Mouse (Mus musculus) neural tube, embryonic 11.5 days (tissue): ENCODE data around the gene Clstn1. TPM values are rescaled to one million over a fixed set of nuclear protein-coding genes. Genes with fewer than 3 reads are reported as not detected.

Experiments
- ATAC-seq: fragments of 200-750 bp; cut with Nextera tagmentation; 2 replicates; pipeline ENCODE4 v1.8.0; 2017; ENCODE audit warnings: moderate number of reproducible peaks, mild to moderate bottlenecking, moderate TSS enrichment, moderate library complexity; ENCODE audit not compliant: insufficient read depth, low FRiP score, low TSS enrichment
- DNase-seq: peaks from one replicate; pipeline ENCODE4 v3.0.0-alpha.2; 2015; ENCODE audit warnings: low spot score
- H3K27ac ChIP-seq: fragments of 300-500 bp; sonication (generic); 2 replicates; pipeline ENCODE4 v1.5.1; 2014; ENCODE audit warnings: low read depth, mild to moderate bottlenecking, low read length
- H3K27me3 ChIP-seq: fragments of 300-500 bp; sonication (generic); 2 replicates; pipeline ENCODE4 v1.6.1; 2014; ENCODE audit warnings: mild to moderate bottlenecking, low read length, mixed read lengths; ENCODE audit not compliant: control insufficient read depth, insufficient read depth
- H3K36me3 ChIP-seq: fragments of 300-500 bp; sonication (generic); 2 replicates; pipeline ENCODE4 v1.6.1; 2014; ENCODE audit warnings: mild to moderate bottlenecking, low read length, moderate library complexity, mixed read lengths; ENCODE audit not compliant: control insufficient read depth, insufficient read depth
- H3K4me1 ChIP-seq: fragments of 300-500 bp; sonication (generic); 2 replicates; pipeline ENCODE4 v1.6.1; 2014; ENCODE audit warnings: low read length, mixed read lengths; ENCODE audit not compliant: control insufficient read depth, insufficient read depth
- H3K4me2 ChIP-seq: fragments of 300-500 bp; sonication (generic); 2 replicates; pipeline ENCODE4 v1.6.1; 2014; ENCODE audit warnings: low read depth, mild to moderate bottlenecking, moderate library complexity
- H3K4me3 ChIP-seq: fragments of 300-500 bp; sonication (generic); 2 replicates; pipeline ENCODE4 v1.5.1; 2014; ENCODE audit warnings: low read depth, low read length
- H3K9ac ChIP-seq: fragments of 300-500 bp; sonication (generic); 2 replicates; pipeline ENCODE4 v1.6.1; 2014; ENCODE audit warnings: mild to moderate bottlenecking, low read length
- H3K9me3 ChIP-seq: fragments of 300-500 bp; sonication (generic); 2 replicates; pipeline ENCODE4 v1.6.1; 2016; ENCODE audit warnings: low read length; ENCODE audit not compliant: control insufficient read depth
- WGBS: fragments of 180-500 bp; shearing (Covaris S2); extraction: QIAGEN DNeasy Blood & Tissue Kit; methylation state at CpG from one replicate; pipeline ENCODE4 v1.1.7; 2014; 5-methylcytosine and 5-hydroxymethylcytosine counted together
- polyA plus RNA-seq: library from polyadenylated mRNA; unstranded; fragments of >200 nt; fragmentation: Nextera tagmentation; extraction: Ambion mirVana; gene quantifications from 2 replicates; pipeline ENCODE4 v1.2.1, GENCODE M21; 2014

Gene Clstn1
- polyA plus RNA-seq, 1 experiment from 2014 or later: 59.9 TPM

- no peak overlapping the region for H3K4me3 ChIP-seq
- ATAC-seq: no peak
- WGBS: 76% methylated on average over 10 of the region's 10 CpGs
- no peaks in the 10 kb centered on the region for H3K9me3 ChIP-seq
- peak; percentile 40 for DNase-seq
- H3K4me2 ChIP-seq: no peak overlapping the region
- H3K27me3 ChIP-seq: no peaks in the 10 kb centered on the region
- no peak overlapping the region for H3K9ac ChIP-seq
- H3K4me1 ChIP-seq: no peaks in the 10 kb centered on the region
- H3K27ac ChIP-seq: no peak overlapping the region
- H3K36me3 ChIP-seq: peaks cover 2% of the 10 kb centered on the region
These were observed 42.1 kb downstream of the Clstn1 start for GRCm38 (mm10) chr4:149628372-149628771.

GRCm38 (mm10) chr4:149628810-149629209, 42.5 kb downstream of the Clstn1 start:
- no peak overlapping the region for H3K4me2 ChIP-seq
- DNase-seq: no peak

GRCm38 (mm10) chr4:149632670-149633307, 46.5 kb downstream of the Clstn1 start:
- H3K36me3 ChIP-seq: peaks cover 9% of the 10 kb centered on the region

More at GRCm38 (mm10) chr4:149628810-149629209, 42.5 kb downstream of the Clstn1 start:
- no peak overlapping the region for H3K27ac ChIP-seq
- H3K36me3 ChIP-seq: peaks cover 2% of the 10 kb centered on the region
- no peaks in the 10 kb centered on the region for H3K4me1 ChIP-seq
- H3K27me3 ChIP-seq: no peaks in the 10 kb centered on the region
- 91% methylated on average over 9 of the region's 9 CpGs for WGBS
- H3K4me3 ChIP-seq: no peak overlapping the region
- no peak for ATAC-seq
- H3K9me3 ChIP-seq: no peaks in the 10 kb centered on the region
- H3K9ac ChIP-seq: no peak overlapping the region

GRCm38 (mm10) chr4:149634157-149634556, 47.9 kb downstream of the Clstn1 start:
- no peaks in the 10 kb centered on the region for H3K4me1 ChIP-seq
- DNase-seq (no peak), ATAC-seq (no peak)
- no peaks in the 10 kb centered on the region for H3K27me3 ChIP-seq
- H3K9me3 ChIP-seq: no peaks in the 10 kb centered on the region
- WGBS: 82% methylated on average over 1 of the region's 1 CpGs
- H3K4me3 ChIP-seq: no peak overlapping the region
- H3K36me3 ChIP-seq: peaks cover 9% of the 10 kb centered on the region
- H3K4me2 ChIP-seq: no peak overlapping the region
- no peak overlapping the region for H3K9ac ChIP-seq
- H3K27ac ChIP-seq: no peak overlapping the region

More at GRCm38 (mm10) chr4:149632670-149633307, 46.5 kb downstream of the Clstn1 start:
- H3K27ac ChIP-seq: no peak overlapping the region
- WGBS: 93% methylated on average over 9 of the region's 9 CpGs
- no peaks in the 10 kb centered on the region for H3K4me1 ChIP-seq
- H3K4me3 ChIP-seq: no peak overlapping the region
- H3K27me3 ChIP-seq: no peaks in the 10 kb centered on the region
- H3K9ac ChIP-seq: no peak overlapping the region
- H3K9me3 ChIP-seq: no peaks in the 10 kb centered on the region
- DNase-seq: no peak
- ATAC-seq: no peak
- H3K4me2 ChIP-seq: no peak overlapping the region

- ATAC-seq: no peak
- H3K4me3 ChIP-seq: no peak overlapping the region
- H3K36me3 ChIP-seq: peaks cover 9% of the 10 kb centered on the region
- H3K27me3 ChIP-seq: no peaks in the 10 kb centered on the region
- DNase-seq: no peak
- 92% methylated on average over 11 of the region's 11 CpGs for WGBS
- H3K4me1 ChIP-seq: no peaks in the 10 kb centered on the region
- no peak overlapping the region for H3K4me2 ChIP-seq
- H3K27ac ChIP-seq: no peak overlapping the region
- H3K9me3 ChIP-seq: no peaks in the 10 kb centered on the region
- no peak overlapping the region for H3K9ac ChIP-seq
These were observed 48.7 kb downstream of the Clstn1 start for GRCm38 (mm10) chr4:149634966-149635365.

- Histone ChIP-seq H3K4me3 (no peak overlapping the region), H3K4me1 (no peaks in the 10 kb centered on the region), H3K27me3 (no peaks in the 10 kb centered on the region), H3K36me3 (peaks cover 10% of the 10 kb centered on the region), H3K27ac (no peak overlapping the region), H3K9ac (no peak overlapping the region), H3K9me3 (no peaks in the 10 kb centered on the region), H3K4me2 (no peak overlapping the region)
- 93% methylated on average over 8 of the region's 8 CpGs for WGBS
- ATAC-seq (no peak), DNase-seq (no peak)
These were observed 49.7 kb downstream of the Clstn1 start for GRCm38 (mm10) chr4:149635915-149636415.

- Histone ChIP-seq H3K36me3 (peaks cover 10% of the 10 kb centered on the region), H3K27me3 (no peaks in the 10 kb centered on the region), H3K4me1 (no peaks in the 10 kb centered on the region), H3K27ac (no peak overlapping the region), H3K9ac (no peak overlapping the region), H3K4me3 (no peak overlapping the region), H3K9me3 (no peaks in the 10 kb centered on the region), H3K4me2 (no peak overlapping the region)
- ATAC-seq: no peak
- no peak for DNase-seq
- WGBS: 93% methylated on average over 7 of the region's 7 CpGs
These were observed 51.7 kb downstream of the Clstn1 start for GRCm38 (mm10) chr4:149637942-149638341.

- Histone ChIP-seq H3K4me3 (no peak overlapping the region), H3K27ac (no peak overlapping the region), H3K4me2 (no peak overlapping the region), H3K9me3 (no peaks in the 10 kb centered on the region), H3K9ac (no peak overlapping the region), H3K36me3 (peaks cover 5% of the 10 kb centered on the region), H3K4me1 (no peaks in the 10 kb centered on the region), H3K27me3 (no peaks in the 10 kb centered on the region)
- DNase-seq (no peak), ATAC-seq (no peak)
- 80% methylated on average over 9 of the region's 9 CpGs for WGBS
These were observed 54.6 kb downstream of the Clstn1 start for GRCm38 (mm10) chr4:149640831-149641230.

GRCm38 (mm10) chr4:149641400-149641799, 55.1 kb downstream of the Clstn1 start:
- ATAC-seq (no peak), DNase-seq (no peak)
- WGBS: 55% methylated on average over 8 of the region's 8 CpGs
- Histone ChIP-seq H3K4me2 (no peak overlapping the region), H3K9ac (no peak overlapping the region), H3K9me3 (no peaks in the 10 kb centered on the region), H3K4me1 (no peaks in the 10 kb centered on the region), H3K4me3 (no peak overlapping the region), H3K27ac (no peak overlapping the region), H3K36me3 (peaks cover 9% of the 10 kb centered on the region), H3K27me3 (no peaks in the 10 kb centered on the region)
